ENCODE assay signal across 26 mouse cellular contexts in the genomic region with DNA sequence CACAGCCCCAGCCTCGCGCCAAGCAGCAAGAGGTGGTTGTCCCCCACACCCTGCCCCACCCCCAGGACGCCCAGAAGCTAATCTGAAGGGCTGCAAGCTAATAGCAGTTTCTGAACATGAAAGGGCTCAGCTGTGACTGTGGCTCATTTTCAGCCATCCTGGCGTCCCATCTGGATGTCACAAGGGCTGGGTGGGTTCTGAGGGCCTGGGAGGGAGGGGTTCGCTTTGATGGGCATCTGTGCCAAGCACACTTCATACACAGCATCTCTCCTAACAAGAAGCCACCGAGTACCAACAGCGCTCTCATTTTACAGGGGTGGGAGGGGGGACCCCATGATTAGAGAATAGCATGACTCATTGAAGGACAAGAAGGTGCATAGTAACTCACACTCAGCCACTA. TPM values are rescaled to one million over a fixed set of nuclear protein-coding genes. Genes with fewer than 3 reads are reported as not detected.
DNase-seq lines count a peak whose midpoint lies in the region; ATAC-seq and TF ChIP-seq lines count a peak whose summit lies in the region.
"Had no signal": no experiment of that assay in that cellular context is flagged by ENCODE, and none has a peak within 500 bp of the region (broad histone marks: within the 10 kb centered on the region; RNA-seq: fewer than 3 reads in every experiment).

No protein-coding gene starts in this region.

- peaks cover 9% of the 10 kb centered on the region; the same call in 1 of the 2 replicates for H3K4me1 ChIP-seq in forebrain, embryonic 15.5 days
- no peaks in the 10 kb centered on the region for H3K4me1 ChIP-seq in hindbrain, postnatal 0 days (ENCODE audit: insufficient read depth, low read length)
- H3K4me1 ChIP-seq: limb, embryonic 15.5 days; stomach, embryonic 15.5 days had no signal

- no peaks in the 10 kb centered on the region for H3K9me3 ChIP-seq in forebrain, embryonic 15.5 days
- H3K9me3 ChIP-seq in hindbrain, postnatal 0 days (ENCODE audit: low read length): no peaks in the 10 kb centered on the region
- H3K9me3 ChIP-seq: heart, embryonic 10.5 days; limb, embryonic 15.5 days; liver, embryonic 15.5 days; stomach, embryonic 15.5 days had no signal

- no peak overlapping the region for H3K4me2 ChIP-seq in forebrain, embryonic 15.5 days (replicated peaks)
- H3K4me2 ChIP-seq in hindbrain, postnatal 0 days (ENCODE audit: low read depth, low read length): no peak overlapping the region
- H3K4me2 ChIP-seq: limb, embryonic 15.5 days; liver, embryonic 15.5 days; stomach, embryonic 15.5 days had no signal

- 0 out of 2 replicates have a peak, but pooled peaks have one; percentile 43 for ATAC-seq in forebrain, embryonic 15.5 days (replicated peaks)
- ATAC-seq in hindbrain, postnatal 0 days: peak; percentile 21
- ATAC-seq: midbrain, embryonic 16.5 days had no signal

- no peak overlapping the region for H3K9ac ChIP-seq in forebrain, embryonic 15.5 days (replicated peaks)
- no peak overlapping the region for H3K9ac ChIP-seq in hindbrain, postnatal 0 days (replicated peaks; ENCODE audit: low read length)
- H3K9ac ChIP-seq: limb, embryonic 15.5 days; liver, embryonic 15.5 days; stomach, embryonic 15.5 days had no signal

- TF ChIP-seq POLR2A in brain, embryonic 14.5 days (IDR thresholded peaks at IDR 0.05; ENCODE audit: borderline replicate concordance, extremely low read depth, insufficient read depth, insufficient read length, poor library complexity, severe bottlenecking): no peak

- no peak for TF ChIP-seq CTCF in brain, embryonic 14.5 days (IDR thresholded peaks at IDR 0.05; ENCODE audit: borderline replicate concordance, extremely low read depth, insufficient read depth, insufficient read length)
- TF ChIP-seq CTCF in hindbrain, postnatal 0 days (IDR thresholded peaks at IDR 0.05; ENCODE audit: low read depth): no peak

- WGBS in forebrain, embryonic 15.5 days: 55% methylated on average over 7 of the region's 7 CpGs
- WGBS in hindbrain, postnatal 0 days: 40% methylated on average over 7 of the region's 7 CpGs

- no peak overlapping the region for H3K4me3 ChIP-seq in forebrain, embryonic 15.5 days
- H3K4me3 ChIP-seq in hindbrain, postnatal 0 days (ENCODE audit: low read length): no peak overlapping the region
- H3K4me3 ChIP-seq: heart, embryonic 10.5 days; limb, embryonic 15.5 days; liver, embryonic 15.5 days; stomach, embryonic 15.5 days had no signal

- H3K27ac ChIP-seq in forebrain, embryonic 15.5 days (replicated peaks): peak overlapping the region; percentile 14; the same call in 1 of the 2 replicates
- H3K27ac ChIP-seq in hindbrain, postnatal 0 days: no peak overlapping the region
- H3K27ac ChIP-seq: heart, embryonic 10.5 days; limb, embryonic 15.5 days; liver, embryonic 15.5 days; macrophage; stomach, embryonic 15.5 days had no signal

- DNase-seq in layer of hippocampus, postnatal 10 days (ENCODE audit: low spot score in 2 of 2): peak; percentile 33 to 38
- DNase-seq in layer of hippocampus, adult 9-11 months: no peak
- peak; percentile 84 for DNase-seq in brain, embryonic 14.5 days (ENCODE audit: low read depth)
- peak; percentile 56 for DNase-seq in hindbrain, postnatal 0 days (ENCODE audit: low spot score)
- DNase-seq in gastrocnemius, postnatal 4 days (ENCODE audit: low spot score in 2 of 2): no peak
- no peak for DNase-seq in adrenal gland, adult (ENCODE audit: inconsistent age in 2 of 2, low spot score in 1 of 2)
- DNase-seq: adrenal gland, adult 2 months; cerebellum, postnatal 25 days; embryo, embryonic 11 days; gastrocnemius, postnatal 25 days; kidney, adult 11 months; thymus, adult 18-20 months had no signal

- H3K36me3 ChIP-seq in forebrain, embryonic 15.5 days: no peaks in the 10 kb centered on the region
- H3K36me3 ChIP-seq in hindbrain, postnatal 0 days (ENCODE audit: insufficient read depth, low read length): no peaks in the 10 kb centered on the region
- H3K36me3 ChIP-seq: heart, embryonic 10.5 days; limb, embryonic 15.5 days; liver, embryonic 15.5 days; stomach, embryonic 15.5 days had no signal

- H3K27me3 ChIP-seq in forebrain, embryonic 15.5 days: no peaks in the 10 kb centered on the region
- no peaks in the 10 kb centered on the region for H3K27me3 ChIP-seq in hindbrain, postnatal 0 days (ENCODE audit: insufficient read depth, low read length)
- H3K27me3 ChIP-seq: limb, embryonic 15.5 days; liver, embryonic 15.5 days; stomach, embryonic 15.5 days had no signal

RNA-seq across cellular contexts. Expression of gene H1f0, which starts 14.9 kb away (rescaled TPM):
- 10 to 100 TPM; 80.6 to 80.7 TPM for total RNA-seq in layer of hippocampus, postnatal 10 days (2021)
- polyA plus RNA-seq in brain, embryonic 14.5 days (2012; rRNA removed): 198 and 310 TPM in 2 replicates
- 470 and 489 TPM in 2 replicates for polyA plus RNA-seq in forebrain, embryonic 15.5 days (2015; fragmentation: Nextera tagmentation; extraction: Ambion mirVana)
- total RNA-seq in hindbrain, postnatal 0 days (2014; rRNA removed): 211 and 233 TPM in 2 replicates
- polyA plus RNA-seq in hindbrain, postnatal 0 days (2015; fragmentation: Nextera tagmentation; extraction: Ambion mirVana): 259 and 272 TPM in 2 replicates
- total RNA-seq in gastrocnemius, postnatal 4 days (2021): 100 to 1,000 TPM; 212 to 246 TPM

RNA-seq across cellular contexts. Expression of gene Galr3, which starts 28.3 kb away (rescaled TPM):
- under 1 TPM; 0.33 to 0.48 TPM for total RNA-seq in layer of hippocampus, postnatal 10 days (2021)
- polyA plus RNA-seq in brain, embryonic 14.5 days (2012; rRNA removed): 0.13 and 0.19 TPM in 2 replicates
- not detected in 2 replicates for polyA plus RNA-seq in forebrain, embryonic 15.5 days (2015; fragmentation: Nextera tagmentation; extraction: Ambion mirVana)
- 0.47 and 1.2 TPM in 2 replicates for total RNA-seq in hindbrain, postnatal 0 days (2014; rRNA removed)
- polyA plus RNA-seq in hindbrain, postnatal 0 days (2015; fragmentation: Nextera tagmentation; extraction: Ambion mirVana): 0.20 and 0.25 TPM in 2 replicates
- not detected for total RNA-seq in gastrocnemius, postnatal 4 days (2021)
- total RNA-seq: gastrocnemius, postnatal 25 days; layer of hippocampus, postnatal 25 days had no signal
- polyA plus RNA-seq: C2C12; embryonic facial prominence, embryonic 14.5 days; heart, postnatal 0 days; kidney, embryonic 16.5 days; lung, embryonic 16.5 days; macrophage; midbrain, embryonic 16.5 days; neural tube, embryonic 14.5 days had no signal

RNA-seq across cellular contexts. Expression of gene Ankrd54, which starts 49.3 kb away (rescaled TPM):
- total RNA-seq in layer of hippocampus, postnatal 10 days (2021): 10 to 100 TPM; 19.5 to 22.2 TPM
- polyA plus RNA-seq in brain, embryonic 14.5 days (2012; rRNA removed): 60.9 and 85.5 TPM in 2 replicates
- 61.6 and 65.5 TPM in 2 replicates for polyA plus RNA-seq in forebrain, embryonic 15.5 days (2015; fragmentation: Nextera tagmentation; extraction: Ambion mirVana)
- total RNA-seq in hindbrain, postnatal 0 days (2014; rRNA removed): 60.4 and 62.5 TPM in 2 replicates
- polyA plus RNA-seq in hindbrain, postnatal 0 days (2015; fragmentation: Nextera tagmentation; extraction: Ambion mirVana): 36.7 and 42.4 TPM in 2 replicates
- 10 to 100 TPM; 11.6 to 13.5 TPM for total RNA-seq in gastrocnemius, postnatal 4 days (2021)

Comparison
In these comparisons a context has a peak if more than half of its experiments do, and no peak if none do; other contexts are left out.
1. DNase-seq: peak in layer of hippocampus, postnatal 10 days (2 of 2), brain, embryonic 14.5 days (single experiment) and hindbrain, postnatal 0 days (single experiment); none in layer of hippocampus, adult 9-11 months (single experiment), gastrocnemius, postnatal 4 days (0 of 2) and adrenal gland, adult (0 of 2).